Mouse (Mus musculus): ENCODE results near the gene Six5. TPM values are rescaled to one million over a fixed set of nuclear protein-coding genes. Genes with fewer than 3 reads are reported as not detected.

The Six5 gene
- polyA plus RNA-seq, 1 experiment, result 14.1 TPM

DNA sequence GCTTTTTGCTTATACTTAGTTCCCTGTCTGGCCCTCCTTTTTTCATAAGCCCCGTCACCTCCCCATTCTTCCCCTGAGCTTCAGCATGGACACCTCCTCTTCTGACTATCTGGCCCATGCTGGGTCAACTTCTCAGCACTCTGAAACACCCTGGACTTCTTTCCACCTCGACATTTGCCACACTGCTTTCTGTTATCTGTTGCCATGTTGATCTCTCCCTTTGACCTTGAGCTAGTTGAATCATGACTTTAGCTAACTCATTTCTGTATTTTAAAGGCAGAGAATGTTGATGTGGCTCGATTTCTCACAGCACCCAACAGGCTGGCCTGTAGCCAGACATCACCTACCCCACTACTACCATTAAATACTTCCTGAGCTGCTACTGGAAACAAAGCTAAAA is 13.0 kb downstream of the Six5 start:
- no peak for TF ChIP-seq POLR2A (IDR thresholded peaks at IDR 0.05; ENCODE audit: low read depth, low read length)
- no peak for TF ChIP-seq CTCF (conservative IDR thresholded peaks at IDR 0.05; ENCODE audit: insufficient read depth, insufficient read length, low read depth, low read length)
- Histone ChIP-seq H3K27me3 (replicated peaks; ENCODE audit: control insufficient read depth, insufficient read depth, low read length) (no peaks in the 10 kb centered on the region), H3K36me3 (ENCODE audit: control insufficient read depth, insufficient read depth, low read length) (no peaks in the 10 kb centered on the region), H3K4me3 (ENCODE audit: insufficient read depth, low read depth, low read length) (no peak overlapping the region), H3K4me1 (ENCODE audit: control insufficient read depth, insufficient read depth, low read length) (no peaks in the 10 kb centered on the region), H3K27ac (ENCODE audit: insufficient read depth, low read depth, low read length) (no peak overlapping the region)
- no peak for DNase-seq
- WGBS, result 59% methylated on average over 3 of the region's 3 CpGs

DNA sequence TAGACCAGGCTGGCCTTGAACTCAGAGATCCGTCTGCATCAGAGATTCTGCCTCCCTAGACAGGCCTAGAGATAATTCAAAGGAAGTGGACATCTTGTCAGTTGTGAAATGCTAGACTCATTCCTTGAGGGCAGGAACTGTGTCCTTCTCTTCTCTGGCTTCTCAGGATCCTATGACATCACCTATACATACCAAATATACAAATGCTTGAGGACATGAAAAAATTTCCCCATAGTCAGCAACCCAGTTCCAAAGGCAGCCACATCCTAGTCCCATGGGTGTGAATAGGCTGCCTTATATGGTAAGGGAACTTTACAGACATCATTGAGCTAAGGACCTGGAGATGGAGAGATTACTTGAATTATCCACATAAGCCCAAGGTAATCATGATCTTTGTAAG is 15.2 kb downstream of the Six5 start:
- no peak overlapping the region for H3K4me3 ChIP-seq (ENCODE audit: insufficient read depth, low read depth, low read length)
- no peak overlapping the region for H3K27ac ChIP-seq (ENCODE audit: insufficient read depth, low read depth, low read length)
- no peaks in the 10 kb centered on the region for H3K4me1 ChIP-seq (ENCODE audit: control insufficient read depth, insufficient read depth, low read length)
- no peaks in the 10 kb centered on the region for H3K27me3 ChIP-seq (replicated peaks; ENCODE audit: control insufficient read depth, insufficient read depth, low read length)
- H3K36me3 ChIP-seq (ENCODE audit: control insufficient read depth, insufficient read depth, low read length), result no peaks in the 10 kb centered on the region
- WGBS, result 92% methylated on average over 1 of the region's 1 CpGs
- DNase-seq, result no peak
- no peak for TF ChIP-seq POLR2A (IDR thresholded peaks at IDR 0.05; ENCODE audit: low read depth, low read length)
- no peak for TF ChIP-seq CTCF (conservative IDR thresholded peaks at IDR 0.05; ENCODE audit: insufficient read depth, insufficient read length, low read depth, low read length)

DNA sequence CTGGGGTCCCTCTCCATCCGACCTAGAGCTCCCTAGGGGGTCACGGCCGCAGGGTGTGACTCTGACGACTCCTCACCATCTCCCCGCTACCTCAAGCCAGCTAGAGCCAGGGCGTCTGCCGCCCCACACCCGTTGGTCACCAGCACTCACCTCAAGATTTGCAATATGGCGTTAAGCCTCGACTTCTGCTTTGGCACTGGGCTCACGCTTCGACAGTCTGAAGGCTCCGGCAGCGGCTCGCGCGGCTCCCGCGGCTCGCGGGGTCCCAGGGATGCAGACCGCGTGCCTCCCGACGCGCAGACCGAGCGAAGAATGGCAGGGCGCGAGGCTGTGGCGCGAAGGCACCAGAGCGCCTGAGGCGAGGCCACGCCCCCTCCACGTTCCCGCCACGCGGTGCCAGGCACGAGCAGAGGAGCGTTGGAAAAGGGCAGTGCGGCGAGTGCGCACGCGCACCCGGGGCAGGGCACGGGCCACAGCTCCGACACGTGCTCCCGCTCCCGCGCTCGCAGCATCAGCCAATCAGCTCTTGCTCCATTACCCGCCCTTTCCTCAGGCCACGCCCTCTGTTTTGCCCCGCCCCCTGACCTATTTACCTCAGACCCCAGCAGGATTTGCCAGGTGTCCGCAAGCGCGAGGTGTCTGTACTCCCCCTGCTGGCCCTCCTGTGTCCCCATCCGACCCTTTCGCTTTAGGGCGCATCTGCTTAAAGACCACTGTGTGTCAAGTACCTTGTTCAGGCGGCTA is 23.8 kb downstream of the Six5 start, which contains the start of gene Gm4969:
Gm4969 (minus strand) TSS at position 341 of the 744 bp plus-strand sequence.
- Histone ChIP-seq H3K27ac (ENCODE audit: insufficient read depth, low read depth, low read length) (no peak within 1 kb of the TSS), H3K4me3 (ENCODE audit: insufficient read depth, low read depth, low read length) (no peak within 1 kb of the TSS), H3K4me1 (ENCODE audit: control insufficient read depth, insufficient read depth, low read length) (peaks cover 18% of the 10 kb centered on the region), H3K36me3 (ENCODE audit: control insufficient read depth, insufficient read depth, low read length) (no peaks in the 10 kb centered on the region), H3K27me3 (replicated peaks; ENCODE audit: control insufficient read depth, insufficient read depth, low read length) (no peaks in the 10 kb centered on the region)
- WGBS, result 24% methylated on average over 64 of the region's 64 CpGs
- DNase-seq, result peak; percentile 68
- 0 out of 2 replicates have a peak, but pooled peaks have one; percentile 9 for TF ChIP-seq CTCF (conservative IDR thresholded peaks at IDR 0.05; ENCODE audit: insufficient read depth, insufficient read length, low read depth, low read length)
- TF ChIP-seq POLR2A (IDR thresholded peaks at IDR 0.05; ENCODE audit: low read depth, low read length), result no peak

DNA sequence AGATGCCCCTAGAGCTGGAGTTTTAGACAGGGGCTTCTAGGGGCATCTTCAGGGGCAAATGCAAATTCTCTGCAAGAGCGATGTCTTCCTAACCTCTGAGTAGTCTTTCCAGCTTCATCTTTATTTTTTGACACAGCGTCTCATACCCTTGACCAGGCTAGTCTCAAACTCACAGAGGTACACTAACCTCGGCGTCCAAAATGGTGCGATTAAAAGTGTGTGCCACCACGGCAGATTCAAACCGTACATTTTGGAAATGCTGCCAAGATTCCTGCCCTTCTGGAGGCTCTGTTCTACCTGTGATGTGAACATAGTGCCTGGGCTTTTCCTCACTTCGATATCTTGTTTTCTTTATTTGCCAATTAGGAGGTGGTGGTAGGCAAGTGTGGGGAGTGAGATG is 24.7 kb downstream of the Six5 start:
- Histone ChIP-seq H3K4me1 (ENCODE audit: control insufficient read depth, insufficient read depth, low read length) (peaks cover 21% of the 10 kb centered on the region), H3K27ac (ENCODE audit: insufficient read depth, low read depth, low read length) (no peak overlapping the region), H3K4me3 (ENCODE audit: insufficient read depth, low read depth, low read length) (no peak overlapping the region), H3K36me3 (ENCODE audit: control insufficient read depth, insufficient read depth, low read length) (no peaks in the 10 kb centered on the region), H3K27me3 (replicated peaks; ENCODE audit: control insufficient read depth, insufficient read depth, low read length) (no peaks in the 10 kb centered on the region)
- 95% methylated on average over 8 of the region's 8 CpGs for WGBS
- DNase-seq, result no peak
- TF ChIP-seq POLR2A (IDR thresholded peaks at IDR 0.05; ENCODE audit: low read depth, low read length) (no peak), CTCF (conservative IDR thresholded peaks at IDR 0.05; ENCODE audit: insufficient read depth, insufficient read length, low read depth, low read length) (no peak)

DNA sequence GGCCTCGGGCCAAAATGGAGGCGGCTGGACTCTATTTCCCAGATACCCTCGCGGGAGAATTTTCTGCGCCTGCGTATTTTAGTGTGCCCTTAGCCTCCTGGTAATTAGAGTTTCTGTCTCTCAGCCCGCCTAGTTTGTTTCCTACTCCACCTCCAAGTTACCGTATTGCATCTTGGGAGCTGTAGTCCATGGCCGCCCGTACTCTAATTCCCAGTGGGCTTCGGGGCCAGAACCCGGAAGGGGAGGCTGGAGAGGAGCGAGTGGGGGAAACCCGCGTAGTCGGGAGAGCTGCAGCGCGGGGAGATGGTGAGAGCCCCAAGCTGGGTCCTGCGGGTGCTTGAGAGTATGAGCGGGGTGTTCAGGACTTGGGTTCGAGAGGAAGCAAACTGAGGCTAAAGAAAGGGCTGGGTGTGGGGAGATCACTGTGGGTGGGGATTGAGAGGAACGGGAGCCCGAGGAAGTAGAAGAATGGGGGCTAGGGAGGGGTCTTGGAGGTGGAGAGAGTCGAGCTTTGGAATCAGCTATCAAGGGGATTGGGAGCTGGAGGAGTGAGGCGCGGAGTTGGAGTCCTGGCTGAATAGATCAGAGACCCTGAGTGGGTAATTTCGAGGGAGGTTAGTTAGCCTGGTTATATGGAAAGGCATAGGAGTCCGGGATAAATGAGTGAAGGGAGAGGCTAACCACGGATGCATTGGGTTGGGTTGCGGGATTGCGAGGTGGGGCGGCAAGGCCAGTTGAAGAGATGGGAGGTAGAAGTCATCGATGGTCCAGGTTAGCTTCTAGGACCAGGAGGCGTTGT is 25.4 kb downstream of the Six5 start, which contains the start of gene Fbxo46:
Fbxo46 (plus strand) TSS at position 229 of the 799 bp plus-strand sequence.
- TF ChIP-seq CTCF (conservative IDR thresholded peaks at IDR 0.05; ENCODE audit: insufficient read depth, insufficient read length, low read depth, low read length), result no peak
- TF ChIP-seq POLR2A (IDR thresholded peaks at IDR 0.05; ENCODE audit: low read depth, low read length), result peak; percentile 76
- 0 out of 2 replicates have a peak within 1 kb of the TSS, but pooled peaks have one; percentile 22 for H3K27ac ChIP-seq (ENCODE audit: insufficient read depth, low read depth, low read length)
- H3K27me3 ChIP-seq (replicated peaks; ENCODE audit: control insufficient read depth, insufficient read depth, low read length), result no peaks in the 10 kb centered on the region
- peak within 1 kb of the TSS; percentile 91 for H3K4me3 ChIP-seq (ENCODE audit: insufficient read depth, low read depth, low read length)
- WGBS, result 2% methylated on average over 34 of the region's 34 CpGs
- no peaks in the 10 kb centered on the region for H3K36me3 ChIP-seq (ENCODE audit: control insufficient read depth, insufficient read depth, low read length)
- DNase-seq, result peak; percentile 98
- peaks cover 26% of the 10 kb centered on the region for H3K4me1 ChIP-seq (ENCODE audit: control insufficient read depth, insufficient read depth, low read length)

DNA sequence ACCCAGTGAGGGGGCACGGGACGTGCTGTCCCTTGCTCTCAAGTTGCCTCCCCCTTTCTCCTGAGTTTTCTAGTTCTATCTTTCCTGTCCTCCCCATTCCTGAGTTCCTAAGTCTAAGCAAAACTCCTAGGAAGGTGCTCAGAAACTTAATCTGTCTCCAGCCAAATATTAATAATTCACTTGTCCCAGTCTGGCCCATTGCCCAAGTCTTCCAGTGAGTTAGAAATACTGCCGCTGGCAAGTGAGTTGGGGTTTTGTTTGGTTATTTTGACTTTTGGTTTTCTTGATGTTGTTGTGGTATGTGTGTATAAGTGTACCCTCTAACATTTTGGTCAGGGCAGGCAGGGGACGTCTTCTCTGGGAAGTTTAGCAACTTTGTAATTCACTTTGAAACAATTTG is 27.3 kb downstream of the Six5 start:
- H3K36me3 ChIP-seq (ENCODE audit: control insufficient read depth, insufficient read depth, low read length), result no peaks in the 10 kb centered on the region
- DNase-seq, result peak; percentile 89
- H3K4me3 ChIP-seq (ENCODE audit: insufficient read depth, low read depth, low read length), result 0 out of 2 replicates have a peak overlapping the region, but pooled peaks have one; percentile 0
- peaks cover 26% of the 10 kb centered on the region for H3K4me1 ChIP-seq (ENCODE audit: control insufficient read depth, insufficient read depth, low read length)
- no peaks in the 10 kb centered on the region for H3K27me3 ChIP-seq (replicated peaks; ENCODE audit: control insufficient read depth, insufficient read depth, low read length)
- H3K27ac ChIP-seq (ENCODE audit: insufficient read depth, low read depth, low read length), result peak overlapping the region; percentile 78
- WGBS, result 42% methylated on average over 4 of the region's 4 CpGs
- no peak for TF ChIP-seq POLR2A (IDR thresholded peaks at IDR 0.05; ENCODE audit: low read depth, low read length)
- no peak for TF ChIP-seq CTCF (conservative IDR thresholded peaks at IDR 0.05; ENCODE audit: insufficient read depth, insufficient read length, low read depth, low read length)

DNA sequence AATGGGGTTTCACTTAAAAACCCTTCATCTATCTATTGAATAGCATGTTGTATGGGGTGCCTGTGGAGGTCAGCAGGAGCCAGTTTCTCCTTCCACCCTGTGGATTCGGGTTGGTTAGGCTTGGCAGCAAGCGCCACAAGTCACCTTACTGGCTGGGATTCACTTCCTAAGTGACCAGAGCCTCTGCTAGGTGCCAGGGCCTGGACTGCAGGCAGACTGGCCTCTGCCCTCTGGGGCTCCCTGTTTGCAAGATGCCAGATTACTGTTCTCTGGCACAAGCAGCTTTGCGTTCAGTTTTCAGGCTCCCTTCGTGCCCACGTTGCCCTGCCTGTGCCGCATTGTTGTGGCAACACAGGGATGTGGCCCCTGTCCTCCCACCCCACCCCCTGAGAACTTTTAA is 30.3 kb downstream of the Six5 start:
- Histone ChIP-seq H3K27ac (ENCODE audit: insufficient read depth, low read depth, low read length) (no peak overlapping the region), H3K4me1 (ENCODE audit: control insufficient read depth, insufficient read depth, low read length) (peaks cover 26% of the 10 kb centered on the region), H3K27me3 (replicated peaks; ENCODE audit: control insufficient read depth, insufficient read depth, low read length) (no peaks in the 10 kb centered on the region), H3K36me3 (ENCODE audit: control insufficient read depth, insufficient read depth, low read length) (no peaks in the 10 kb centered on the region), H3K4me3 (ENCODE audit: insufficient read depth, low read depth, low read length) (no peak overlapping the region)
- WGBS, result 39% methylated on average over 6 of the region's 6 CpGs
- peak; percentile 75 for DNase-seq
- TF ChIP-seq CTCF (conservative IDR thresholded peaks at IDR 0.05; ENCODE audit: insufficient read depth, insufficient read length, low read depth, low read length), result no peak
- no peak for TF ChIP-seq POLR2A (IDR thresholded peaks at IDR 0.05; ENCODE audit: low read depth, low read length)

All from kidney, adult 2 months (tissue).